Mouse (Mus musculus): ENCODE data around the gene Gm609.
"Not testable (repeated sequence)": the region's sequence is repeated elsewhere in the genome, so short reads cannot be mapped to it uniquely, and the experiment has no call there.

Gm609 gene

GRCm38 (mm10) chr16:45492927-45493326 lies at the start of gene Gm609:
Gene Gm609, minus strand, starts transcription at chr16:45492969.
- no peak for DNase-seq

GRCm38 (mm10) chr16:45542108-45542507 lies 49.3 kb upstream of the Gm609 start:
- no peak for DNase-seq

- not testable (repeated sequence) for DNase-seq
Measured at GRCm38 (mm10) chr16:45538342-45538741, 45.6 kb upstream of the Gm609 start.

- no peak for DNase-seq
Measured at GRCm38 (mm10) chr16:45535009-45535408, 42.2 kb upstream of the Gm609 start, which contains the start of gene Slc9c1. Gene Slc9c1, plus strand, starts transcription at chr16:45535309.

GRCm38 (mm10) chr16:45531950-45532349 lies 39.2 kb upstream of the Gm609 start, which contains the start of gene Gm17783:
Gene Gm17783, minus strand, starts transcription at chr16:45532050.
- DNase-seq: no peak

- no peak for DNase-seq
Measured at GRCm38 (mm10) chr16:45525551-45525950, 32.8 kb upstream of the Gm609 start.

GRCm38 (mm10) chr16:45495326-45495725 lies 2.6 kb upstream of the Gm609 start:
- peak; percentile 33 for DNase-seq

- no peak for DNase-seq
Measured at GRCm38 (mm10) chr16:45476991-45477390, 15.8 kb downstream of the Gm609 start.

GRCm38 (mm10) chr16:45471836-45472235 lies 20.9 kb downstream of the Gm609 start:
- peak; percentile 77 for DNase-seq

GRCm38 (mm10) chr16:45454762-45455161 lies 38.0 kb downstream of the Gm609 start:
- DNase-seq: no peak

- no peak for DNase-seq
Measured at GRCm38 (mm10) chr16:45437230-45437739, 55.5 kb downstream of the Gm609 start.

- DNase-seq: no peak
Measured at GRCm38 (mm10) chr16:45435591-45435990, 57.2 kb downstream of the Gm609 start.

GRCm38 (mm10) chr16:45427651-45428050 lies 65.1 kb downstream of the Gm609 start:
- DNase-seq: no peak

GRCm38 (mm10) chr16:45413497-45413896 lies 79.3 kb downstream of the Gm609 start:
- DNase-seq: no peak

GRCm38 (mm10) chr16:45409064-45409446 lies 83.7 kb downstream of the Gm609 start:
- not testable (repeated sequence) for DNase-seq

- peak; percentile 68 for DNase-seq
Measured at GRCm38 (mm10) chr16:45408425-45409063, 84.2 kb downstream of the Gm609 start, which contains the start of gene Cd200. Gene Cd200, minus strand, starts transcription at chr16:45409053.

- DNase-seq: no peak
Measured at GRCm38 (mm10) chr16:45407645-45408400, 84.9 kb downstream of the Gm609 start.

GRCm38 (mm10) chr16:45407091-45407490 lies 85.7 kb downstream of the Gm609 start:
- no peak for DNase-seq

- DNase-seq: no peak
Measured at GRCm38 (mm10) chr16:45402951-45403350, 89.8 kb downstream of the Gm609 start.

- no peak for DNase-seq
Measured at GRCm38 (mm10) chr16:45402036-45402435, 90.7 kb downstream of the Gm609 start.

- DNase-seq: no peak
Measured at GRCm38 (mm10) chr16:45399947-45400555, 92.7 kb downstream of the Gm609 start.

- DNase-seq: no peak
Measured at GRCm38 (mm10) chr16:45399411-45399810, 93.4 kb downstream of the Gm609 start.

- no peak for DNase-seq
Measured at GRCm38 (mm10) chr16:45397440-45397839, 95.3 kb downstream of the Gm609 start.
